Mouse (Mus musculus) limb, embryonic 15.5 days (tissue): ENCODE results near the gene Dpp6. TPM values are rescaled to one million over a fixed set of nuclear protein-coding genes. Genes with fewer than 3 reads are reported as not detected.
A peak's percentile ranks its signal among the peaks of the same experiment; 100 is the strongest.

Experiments
- ATAC-seq: fragments of 200-750 bp; cut with Nextera tagmentation; 2 replicates; pipeline ENCODE4 v1.8.0; 2017; ENCODE audit warnings: low read depth, moderate TSS enrichment; ENCODE audit not compliant: insufficient number of reproducible peaks, low FRiP score, low TSS enrichment
- H3K27ac ChIP-seq: fragments of 300-500 bp; sonication (generic); 2 replicates; pipeline ENCODE4 v1.5.1; 2015; ENCODE audit warnings: moderate library complexity, mild to moderate bottlenecking, inconsistent platforms
- H3K27me3 ChIP-seq: fragments of 300-500 bp; sonication (generic); 2 replicates; pipeline ENCODE4 v1.6.1; 2015; ENCODE audit warnings: inconsistent platforms
- H3K36me3 ChIP-seq: fragments of 300-500 bp; sonication (generic); 2 replicates; pipeline ENCODE4 v1.6.1; 2015; ENCODE audit warnings: inconsistent platforms
- H3K4me1 ChIP-seq: fragments of 300-500 bp; sonication (generic); 2 replicates; pipeline ENCODE4 v1.6.1; 2015; ENCODE audit warnings: inconsistent platforms
- H3K4me2 ChIP-seq: fragments of 300-500 bp; sonication (generic); 2 replicates; pipeline ENCODE4 v1.6.1; 2015; ENCODE audit warnings: mild to moderate bottlenecking, inconsistent platforms
- H3K4me3 ChIP-seq: fragments of 300-500 bp; sonication (generic); 2 replicates; pipeline ENCODE4 v1.5.1; 2015; ENCODE audit warnings: mild to moderate bottlenecking, inconsistent platforms
- H3K9ac ChIP-seq: fragments of 300-500 bp; sonication (generic); 2 replicates; pipeline ENCODE4 v1.6.1; 2015; ENCODE audit warnings: inconsistent platforms
- H3K9me3 ChIP-seq: fragments of 300-500 bp; sonication (generic); 2 replicates; pipeline ENCODE4 v1.6.1; 2016; ENCODE audit warnings: inconsistent platforms
- WGBS: fragments of 180-500 bp; shearing (Covaris S2); methylation state at CpG from one replicate; pipeline ENCODE4 v1.1.7; 2015; 5-methylcytosine and 5-hydroxymethylcytosine counted together
- polyA plus RNA-seq: library from polyadenylated mRNA; unstranded; fragments of >200 nt; fragmentation: Nextera tagmentation; extraction: Ambion mirVana; gene quantifications from 2 replicates; pipeline ENCODE4 v1.2.1, GENCODE M21; 2015

Dpp6 gene
- polyA plus RNA-seq, 1 experiment from 2014 or later: 1.9 TPM

DNA sequence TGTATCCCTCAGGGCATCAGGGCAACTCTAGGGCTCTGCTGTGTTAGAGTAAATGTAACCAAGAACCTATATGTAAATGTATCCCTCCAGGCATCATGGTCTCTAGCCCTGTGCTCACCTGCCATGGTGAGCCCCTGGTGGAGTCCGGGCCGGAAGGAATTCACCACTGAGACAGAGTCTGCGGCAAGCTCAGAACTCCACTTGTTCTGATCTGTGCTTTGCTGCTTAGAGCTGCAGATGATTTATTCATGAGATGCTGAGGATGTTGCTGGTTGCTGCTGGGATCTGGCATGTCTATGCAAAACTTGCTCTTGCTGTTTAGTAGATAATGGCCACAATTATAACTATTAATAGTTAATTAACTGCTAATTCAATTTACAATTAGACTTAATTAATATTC, 425.1 kb downstream of the Dpp6 start:
- Histone ChIP-seq H3K4me2 (no peak overlapping the region), H3K36me3 (no peaks in the 10 kb centered on the region), H3K9me3 (no peaks in the 10 kb centered on the region), H3K4me3 (no peak overlapping the region), H3K27ac (no peak overlapping the region), H3K27me3 (no peaks in the 10 kb centered on the region), H3K4me1 (no peaks in the 10 kb centered on the region), H3K9ac (no peak overlapping the region)
- 75% methylated on average over 3 of the region's 3 CpGs for WGBS
- ATAC-seq: no peak

DNA sequence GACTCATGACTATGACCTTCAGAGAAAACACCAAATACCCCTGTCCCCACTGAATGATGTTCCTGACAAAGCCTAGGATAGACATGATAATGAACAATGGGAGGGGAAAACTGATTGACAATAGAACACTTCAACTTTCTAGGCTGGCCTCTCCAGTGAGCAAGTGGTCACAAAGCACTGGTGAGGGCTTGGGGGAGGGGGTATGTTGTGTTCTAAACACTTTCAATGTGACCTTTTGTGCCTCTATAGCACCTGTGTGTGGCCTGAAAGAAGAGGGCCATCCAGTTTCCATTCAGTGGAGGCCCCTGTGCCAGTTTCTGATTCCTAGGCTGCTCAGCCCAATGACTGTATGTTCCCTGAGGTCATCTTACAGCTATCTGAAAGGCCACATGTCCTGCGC, 426.2 kb downstream of the Dpp6 start:
- no peak overlapping the region for H3K9ac ChIP-seq
- H3K4me1 ChIP-seq: no peaks in the 10 kb centered on the region
- WGBS: 91% methylated on average over 1 of the region's 1 CpGs
- no peak for ATAC-seq
- H3K4me3 ChIP-seq: no peak overlapping the region
- H3K9me3 ChIP-seq: no peaks in the 10 kb centered on the region
- no peaks in the 10 kb centered on the region for H3K36me3 ChIP-seq
- no peak overlapping the region for H3K4me2 ChIP-seq
- no peaks in the 10 kb centered on the region for H3K27me3 ChIP-seq
- no peak overlapping the region for H3K27ac ChIP-seq

DNA sequence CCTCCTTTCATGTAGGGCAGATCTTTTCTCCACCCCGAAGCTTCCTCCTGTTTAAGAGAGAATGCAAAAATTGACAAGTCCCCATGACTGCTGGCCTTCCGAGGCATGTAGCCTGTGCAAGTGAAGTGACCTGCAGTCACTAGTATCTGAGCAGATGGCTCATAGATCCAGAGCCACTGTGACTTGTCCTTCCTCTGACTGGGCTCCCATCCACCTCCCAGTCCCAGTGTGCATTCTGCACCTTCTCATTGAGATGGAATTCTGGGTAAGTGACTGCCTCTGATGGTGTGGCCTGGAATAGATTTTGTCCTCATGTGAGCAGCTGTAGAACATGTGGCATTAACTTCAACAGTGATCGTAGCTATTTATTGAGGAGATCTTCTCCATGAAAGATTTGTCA, 430.8 kb downstream of the Dpp6 start:
- H3K27me3 ChIP-seq: no peaks in the 10 kb centered on the region
- no peak overlapping the region for H3K27ac ChIP-seq
- no peak for ATAC-seq
- H3K9ac ChIP-seq: no peak overlapping the region
- no peak overlapping the region for H3K4me2 ChIP-seq
- WGBS: 73% methylated on average over 3 of the region's 3 CpGs
- H3K9me3 ChIP-seq: no peaks in the 10 kb centered on the region
- no peaks in the 10 kb centered on the region for H3K36me3 ChIP-seq
- H3K4me1 ChIP-seq: no peaks in the 10 kb centered on the region
- no peak overlapping the region for H3K4me3 ChIP-seq

DNA sequence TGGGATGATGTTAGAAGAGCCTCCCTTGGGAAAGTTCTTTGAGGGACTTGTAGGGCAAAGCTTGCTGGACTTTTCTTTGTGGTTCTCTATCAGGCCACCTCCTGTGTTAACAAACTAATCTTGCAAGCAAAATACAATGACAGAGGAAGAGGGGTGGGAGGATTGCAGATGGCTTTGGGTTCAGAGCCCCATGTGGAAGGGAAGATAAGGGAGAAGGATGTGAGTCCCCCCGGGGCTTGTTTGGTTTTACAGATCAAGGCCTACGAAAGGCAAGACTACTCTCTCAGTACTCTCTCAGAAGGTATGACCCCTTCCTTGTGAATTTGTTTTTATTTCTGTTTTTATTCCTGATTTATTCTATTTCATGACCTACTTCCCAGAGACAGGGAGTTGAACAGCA, 431.7 kb downstream of the Dpp6 start:
- Histone ChIP-seq H3K4me1 (no peaks in the 10 kb centered on the region), H3K4me2 (no peak overlapping the region), H3K4me3 (no peak overlapping the region), H3K27ac (no peak overlapping the region), H3K36me3 (no peaks in the 10 kb centered on the region), H3K27me3 (no peaks in the 10 kb centered on the region), H3K9me3 (no peaks in the 10 kb centered on the region), H3K9ac (no peak overlapping the region)
- WGBS: 77% methylated on average over 2 of the region's 2 CpGs
- ATAC-seq: no peak

DNA sequence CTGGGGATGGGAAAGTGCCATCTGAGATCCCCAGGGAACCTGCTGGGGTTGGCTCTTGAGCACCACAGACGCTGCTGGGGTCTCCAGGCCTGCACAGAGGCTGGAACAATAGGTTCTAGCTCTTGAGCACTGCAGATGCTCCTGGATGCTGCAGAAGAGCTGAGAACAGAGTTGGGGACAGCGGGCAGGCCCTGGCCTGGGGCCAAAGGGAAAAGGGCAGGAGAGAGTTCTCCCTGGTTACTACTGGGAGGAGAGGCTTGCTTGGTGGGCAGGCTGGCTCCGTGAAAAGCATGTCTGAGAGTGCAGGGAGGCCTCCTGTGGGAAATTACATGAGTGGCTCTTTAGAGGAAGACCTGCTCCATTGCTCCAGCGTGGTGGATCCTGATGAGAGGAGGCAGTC, 432.9 kb downstream of the Dpp6 start:
- no peak for ATAC-seq
- no peaks in the 10 kb centered on the region for H3K9me3 ChIP-seq
- H3K27me3 ChIP-seq: no peaks in the 10 kb centered on the region
- no peaks in the 10 kb centered on the region for H3K4me1 ChIP-seq
- no peaks in the 10 kb centered on the region for H3K36me3 ChIP-seq
- H3K9ac ChIP-seq: no peak overlapping the region
- no peak overlapping the region for H3K4me3 ChIP-seq
- H3K27ac ChIP-seq: no peak overlapping the region
- WGBS: 56% methylated on average over 4 of the region's 4 CpGs
- no peak overlapping the region for H3K4me2 ChIP-seq

DNA sequence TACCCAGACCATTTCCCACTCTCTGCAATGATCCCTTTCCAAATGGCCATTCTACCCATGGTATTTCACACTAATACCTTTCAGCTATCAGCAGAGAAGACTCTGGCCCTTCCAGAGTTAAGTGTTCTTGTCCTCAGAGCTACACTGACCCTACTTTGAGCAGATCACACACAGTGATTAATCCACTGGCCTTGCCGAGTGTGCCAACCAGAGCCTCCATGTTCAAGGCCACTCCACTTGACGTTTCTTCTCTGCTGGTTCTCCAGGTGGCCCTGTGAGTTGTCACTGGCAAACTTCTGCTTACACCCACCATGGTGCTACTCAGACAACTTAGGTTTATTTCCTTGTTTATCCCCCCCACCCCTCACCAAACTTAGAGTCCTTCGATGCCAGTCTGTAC, 433.9 kb downstream of the Dpp6 start:
- H3K27me3 ChIP-seq: no peaks in the 10 kb centered on the region
- H3K4me1 ChIP-seq: no peaks in the 10 kb centered on the region
- no peak for ATAC-seq
- no peaks in the 10 kb centered on the region for H3K36me3 ChIP-seq
- 91% methylated on average over 3 of the region's 3 CpGs for WGBS
- H3K4me3 ChIP-seq: no peak overlapping the region
- no peaks in the 10 kb centered on the region for H3K9me3 ChIP-seq
- no peak overlapping the region for H3K9ac ChIP-seq
- no peak overlapping the region for H3K4me2 ChIP-seq
- H3K27ac ChIP-seq: no peak overlapping the region

- Histone ChIP-seq H3K36me3 (no peaks in the 10 kb centered on the region), H3K9ac (no peak overlapping the region), H3K4me1 (no peaks in the 10 kb centered on the region), H3K9me3 (no peaks in the 10 kb centered on the region), H3K27ac (no peak overlapping the region), H3K27me3 (no peaks in the 10 kb centered on the region), H3K4me3 (no peak overlapping the region), H3K4me2 (no peak overlapping the region)
- ATAC-seq: no peak
These were observed 434.4 kb downstream of the Dpp6 start for GRCm38 (mm10) chr5:27251361-27251760.

DNA sequence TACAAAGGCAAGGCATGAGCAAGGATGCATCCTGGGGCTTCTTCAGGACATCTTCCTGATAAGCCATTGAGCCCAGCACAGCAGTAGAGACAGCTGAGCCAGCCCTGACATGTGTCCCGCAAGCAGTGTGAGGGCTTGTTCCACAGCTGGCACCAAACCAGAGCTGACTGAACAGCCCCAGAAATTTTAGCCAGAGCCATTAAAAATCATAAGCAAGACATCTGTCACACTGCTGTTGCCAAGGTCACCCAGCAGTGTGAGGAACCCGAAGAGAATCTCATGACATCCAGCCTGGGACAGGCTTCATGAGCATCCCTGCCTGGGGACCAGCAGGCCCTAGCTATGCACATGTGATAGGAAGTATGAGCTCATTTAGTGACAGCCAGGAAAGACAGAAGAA, 438.2 kb downstream of the Dpp6 start:
- 73% methylated on average over 2 of the region's 2 CpGs for WGBS

GRCm38 (mm10) chr5:27258636-27259035, 441.6 kb downstream of the Dpp6 start:
- Histone ChIP-seq H3K9me3 (no peaks in the 10 kb centered on the region), H3K27me3 (no peaks in the 10 kb centered on the region), H3K4me1 (no peaks in the 10 kb centered on the region), H3K36me3 (no peaks in the 10 kb centered on the region), H3K9ac (no peak overlapping the region), H3K27ac (no peak overlapping the region), H3K4me2 (no peak overlapping the region), H3K4me3 (no peak overlapping the region)
- ATAC-seq: no peak
- WGBS: 80% methylated on average over 3 of the region's 3 CpGs

More for the DNA sequence above, 438.2 kb downstream of the Dpp6 start:
- no peak for ATAC-seq
- Histone ChIP-seq H3K4me3 (no peak overlapping the region), H3K27ac (no peak overlapping the region), H3K9me3 (no peaks in the 10 kb centered on the region), H3K9ac (no peak overlapping the region), H3K36me3 (no peaks in the 10 kb centered on the region), H3K27me3 (no peaks in the 10 kb centered on the region), H3K4me2 (no peak overlapping the region), H3K4me1 (no peaks in the 10 kb centered on the region)

DNA sequence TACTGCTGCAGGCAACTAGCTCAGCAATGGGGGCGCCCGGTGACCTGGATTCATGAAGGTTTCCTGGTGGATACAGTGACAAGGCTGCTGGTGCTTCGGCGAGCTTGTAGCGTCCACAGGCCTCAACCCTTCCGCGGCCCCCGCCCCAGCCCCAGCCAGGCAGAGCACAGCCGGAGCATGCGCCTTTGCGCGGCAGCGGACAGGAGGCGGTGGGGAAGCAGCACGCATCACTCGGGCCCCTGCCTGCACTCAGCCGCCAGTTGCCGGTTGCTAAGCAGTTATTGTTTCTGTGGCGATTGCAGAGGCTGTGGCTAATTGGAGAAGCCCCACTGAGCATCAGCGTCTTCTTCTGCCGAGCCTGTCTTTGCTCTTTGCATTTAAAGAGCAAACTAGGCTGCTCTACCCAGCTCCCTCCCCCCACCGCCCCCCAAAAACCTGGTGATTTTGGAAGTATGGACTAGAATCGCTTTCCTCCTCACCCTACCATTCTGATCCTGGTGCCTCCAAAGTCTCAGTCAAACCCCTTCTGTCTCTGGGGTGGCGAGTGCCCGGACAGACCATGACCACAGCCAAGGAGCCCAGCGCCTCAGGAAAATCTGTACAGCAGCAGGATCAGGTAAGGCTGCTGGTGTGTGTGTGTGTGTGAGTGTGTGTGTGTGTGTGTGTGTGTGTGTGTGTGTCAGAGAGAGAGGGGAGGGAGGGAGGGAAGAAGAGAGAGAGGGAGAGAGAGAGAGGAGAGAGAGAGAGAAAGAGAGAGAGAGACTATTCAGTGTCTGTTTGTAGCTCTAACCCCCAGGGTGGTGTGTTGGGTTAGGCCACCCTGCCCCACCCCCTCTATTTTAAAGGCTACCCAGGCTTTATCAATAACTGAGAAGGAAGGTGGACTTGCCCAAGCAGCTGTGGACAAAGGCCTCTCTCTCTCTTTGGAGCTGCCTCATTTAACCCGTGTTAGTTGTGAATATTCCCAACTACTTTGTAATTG, 445.0 kb downstream of the Dpp6 start:
- no peak overlapping the region for H3K9ac ChIP-seq
- ATAC-seq: no peak
- no peak overlapping the region for H3K27ac ChIP-seq
- H3K9me3 ChIP-seq: no peaks in the 10 kb centered on the region
- 10% methylated on average over 27 of the region's 27 CpGs for WGBS
- H3K27me3 ChIP-seq: no peaks in the 10 kb centered on the region
- H3K4me3 ChIP-seq: peak overlapping the region; percentile 27
- peak overlapping the region; percentile 46 for H3K4me2 ChIP-seq
- no peaks in the 10 kb centered on the region for H3K4me1 ChIP-seq
- H3K36me3 ChIP-seq: no peaks in the 10 kb centered on the region

DNA sequence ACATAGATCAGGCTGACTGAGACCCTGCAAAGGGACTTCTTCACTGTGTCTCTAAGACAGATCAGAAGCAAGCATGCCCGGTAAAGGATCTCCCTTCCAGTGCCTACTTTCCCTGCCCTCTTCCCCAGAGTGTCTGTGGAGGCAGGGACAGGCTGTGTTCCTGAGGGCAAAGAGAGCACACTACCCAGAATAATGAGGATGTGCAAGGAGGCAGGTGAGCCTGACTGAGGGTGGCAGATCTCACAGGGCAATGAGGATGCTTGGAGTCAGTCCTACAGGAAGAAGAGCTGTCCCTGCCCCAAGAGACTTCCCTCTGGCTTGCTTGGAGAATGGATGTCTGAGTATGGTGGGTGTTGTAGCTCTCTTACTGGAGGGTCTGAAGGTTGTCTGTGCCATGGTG, 445.7 kb downstream of the Dpp6 start:
- no peak overlapping the region for H3K4me2 ChIP-seq
- 78% methylated on average over 1 of the region's 1 CpGs for WGBS

GRCm38 (mm10) chr5:27265281-27265680, 448.3 kb downstream of the Dpp6 start:
- Histone ChIP-seq H3K9me3 (no peaks in the 10 kb centered on the region), H3K4me3 (no peak overlapping the region), H3K9ac (no peak overlapping the region), H3K4me1 (no peaks in the 10 kb centered on the region), H3K27me3 (no peaks in the 10 kb centered on the region), H3K27ac (no peak overlapping the region), H3K4me2 (no peak overlapping the region), H3K36me3 (no peaks in the 10 kb centered on the region)
- 81% methylated on average over 3 of the region's 3 CpGs for WGBS
- no peak for ATAC-seq

More for the DNA sequence above, 445.7 kb downstream of the Dpp6 start:
- no peaks in the 10 kb centered on the region for H3K36me3 ChIP-seq
- H3K9ac ChIP-seq: no peak overlapping the region
- H3K27me3 ChIP-seq: no peaks in the 10 kb centered on the region
- ATAC-seq: no peak
- H3K4me1 ChIP-seq: no peaks in the 10 kb centered on the region
- H3K27ac ChIP-seq: no peak overlapping the region
- no peaks in the 10 kb centered on the region for H3K9me3 ChIP-seq
- H3K4me3 ChIP-seq: no peak overlapping the region
